Mouse (Mus musculus) ES-Bruce4 (cell line): ENCODE measurements around the gene Prr5l.

ENCODE experiments used
- CTCF ChIP-seq: IDR thresholded peaks from one replicate; pipeline ENCODE4 v1.8.1; 2011; ENCODE audit warnings: low read depth, low read length
- EP300 ChIP-seq: IDR thresholded peaks from 2 replicates; pipeline ENCODE4 v1.6.1; 2011; ENCODE audit warnings: low read depth, low read length; ENCODE audit not compliant: insufficient read depth
- POLR2A ChIP-seq: IDR thresholded peaks from one replicate; pipeline ENCODE4 v1.8.1; 2011; ENCODE audit warnings: low read length; ENCODE audit not compliant: insufficient read depth

GRCm38 (mm10) chr2:101932169-101932936, 49.5 kb upstream of the Prr5l start:
- TF ChIP-seq CTCF: no peak
- no peak for TF ChIP-seq POLR2A
- no peak for TF ChIP-seq EP300
